Mouse (Mus musculus) heart, postnatal 0 days (tissue): ENCODE measurements around the gene Rorb.

Experiments used
- CTCF ChIP-seq: IDR thresholded peaks from 2 replicates; pipeline ENCODE4 v1.5.1; 2016; ENCODE audit warnings: antibody characterized with exemption, control low read depth, low read depth
- EP300 ChIP-seq: IDR thresholded peaks from 2 replicates; pipeline ENCODE4 v1.6.1; 2016; ENCODE audit warnings: antibody characterized with exemption, low read depth

- TF ChIP-seq CTCF (no peak), EP300 (no peak)
These were observed 13.8 kb downstream of the Rorb start for GRCm38 (mm10) chr19:19097149-19097548.
